Mouse (Mus musculus): ENCODE measurements around the gene Tcerg1l. TPM values are rescaled to one million over a fixed set of nuclear protein-coding genes. Genes with fewer than 3 reads are reported as not detected.

The Tcerg1l gene
- polyA plus RNA-seq, 1 experiment from 2014 or later: 1.9 TPM

GRCm38 (mm10) chr7:138196139-138196538 lies 201.4 kb downstream of the Tcerg1l start:
- no peak overlapping the region for H3K27ac ChIP-seq (replicated peaks; ENCODE audit: low read depth, low read length)
- no peak overlapping the region for H3K4me3 ChIP-seq (ENCODE audit: low read depth, low read length)
- H3K9me3 ChIP-seq (ENCODE audit: control insufficient read depth, low read length): no peaks in the 10 kb centered on the region
- H3K9ac ChIP-seq (ENCODE audit: low read length): no peak overlapping the region
- 0 out of 2 replicates have a peak, but pooled peaks cover 5% of the 10 kb centered on the region for H3K4me1 ChIP-seq (ENCODE audit: control insufficient read depth, insufficient read depth, low read length)
- H3K36me3 ChIP-seq (ENCODE audit: control insufficient read depth, insufficient read depth, low read length): no peaks in the 10 kb centered on the region
- no peaks in the 10 kb centered on the region for H3K27me3 ChIP-seq (ENCODE audit: control insufficient read depth, insufficient read depth, low read length)
- WGBS: 86% methylated on average over 2 of the region's 2 CpGs
- H3K4me2 ChIP-seq (ENCODE audit: low read depth, severe bottlenecking): no peak overlapping the region
- DNase-seq (ENCODE audit: low spot score) (no peak), ATAC-seq (ENCODE audit: insufficient number of reproducible peaks, low FRiP score, low TSS enrichment, low read depth) (no peak)

GRCm38 (mm10) chr7:138184197-138184596 lies 213.3 kb downstream of the Tcerg1l start:
- H3K4me2 ChIP-seq (ENCODE audit: low read depth, severe bottlenecking): no peak overlapping the region
- H3K9me3 ChIP-seq (ENCODE audit: control insufficient read depth, low read length): no peaks in the 10 kb centered on the region
- ATAC-seq (ENCODE audit: insufficient number of reproducible peaks, low FRiP score, low TSS enrichment, low read depth) (no peak), DNase-seq (ENCODE audit: low spot score) (no peak)
- H3K27me3 ChIP-seq (ENCODE audit: control insufficient read depth, insufficient read depth, low read length): no peaks in the 10 kb centered on the region
- H3K27ac ChIP-seq (replicated peaks; ENCODE audit: low read depth, low read length): no peak overlapping the region
- 92% methylated on average over 5 of the region's 5 CpGs for WGBS
- H3K4me1 ChIP-seq (ENCODE audit: control insufficient read depth, insufficient read depth, low read length): no peaks in the 10 kb centered on the region
- no peak overlapping the region for H3K4me3 ChIP-seq (ENCODE audit: low read depth, low read length)
- no peaks in the 10 kb centered on the region for H3K36me3 ChIP-seq (ENCODE audit: control insufficient read depth, insufficient read depth, low read length)
- no peak overlapping the region for H3K9ac ChIP-seq (ENCODE audit: low read length)

DNA sequence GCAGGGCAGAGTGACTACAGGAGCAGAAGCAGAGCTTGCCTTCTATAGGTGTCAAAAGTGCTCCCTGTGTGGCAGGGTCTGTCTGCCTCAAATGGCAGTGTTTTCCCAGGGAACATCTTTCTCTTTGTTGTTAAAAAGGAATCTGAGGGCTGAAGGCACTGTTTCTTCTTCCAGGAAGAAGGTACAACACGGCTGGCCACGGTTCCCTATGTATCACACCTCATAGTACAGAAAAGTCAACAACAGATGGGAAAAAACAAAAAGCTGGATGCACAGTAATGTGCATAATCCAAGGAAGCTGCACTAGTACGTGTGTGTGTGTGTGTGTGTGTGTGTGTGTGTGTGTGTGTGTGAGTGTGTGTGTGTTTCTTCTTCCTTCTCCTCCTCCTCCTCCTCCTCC lies 215.3 kb downstream of the Tcerg1l start:
- no peak for DNase-seq (ENCODE audit: low spot score)
- Histone ChIP-seq H3K36me3 (ENCODE audit: control insufficient read depth, insufficient read depth, low read length) (no peaks in the 10 kb centered on the region), H3K9ac (ENCODE audit: low read length) (no peak overlapping the region), H3K4me3 (ENCODE audit: low read depth, low read length) (no peak overlapping the region), H3K4me1 (ENCODE audit: control insufficient read depth, insufficient read depth, low read length) (no peaks in the 10 kb centered on the region), H3K27ac (replicated peaks; ENCODE audit: low read depth, low read length) (no peak overlapping the region), H3K9me3 (ENCODE audit: control insufficient read depth, low read length) (no peaks in the 10 kb centered on the region), H3K4me2 (ENCODE audit: low read depth, severe bottlenecking) (no peak overlapping the region), H3K27me3 (ENCODE audit: control insufficient read depth, insufficient read depth, low read length) (no peaks in the 10 kb centered on the region)
- ATAC-seq (ENCODE audit: insufficient number of reproducible peaks, low FRiP score, low TSS enrichment, low read depth): no peak
- WGBS: 76% methylated on average over 3 of the region's 3 CpGs

DNA sequence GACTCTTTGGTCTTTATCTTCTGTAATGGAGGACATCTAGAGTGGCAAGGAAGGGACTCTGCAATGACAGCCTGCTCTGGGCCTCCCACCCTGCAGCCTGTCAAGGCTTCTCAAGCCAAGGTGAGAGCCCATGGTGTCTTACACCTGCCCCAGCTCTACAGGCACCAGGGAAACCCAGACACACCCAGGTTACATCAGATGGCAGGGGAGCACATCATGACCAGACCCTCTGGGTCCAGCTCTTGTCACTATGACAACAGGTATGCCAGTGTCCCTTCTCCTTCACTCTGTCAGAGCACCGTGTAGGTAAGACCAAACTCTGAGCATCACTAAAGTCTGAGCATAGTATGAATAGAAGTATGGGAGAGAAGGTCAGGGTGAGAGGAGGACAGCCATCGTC lies 218.9 kb downstream of the Tcerg1l start:
- Histone ChIP-seq H3K4me2 (ENCODE audit: low read depth, severe bottlenecking) (no peak overlapping the region), H3K9me3 (ENCODE audit: control insufficient read depth, low read length) (no peaks in the 10 kb centered on the region), H3K36me3 (ENCODE audit: control insufficient read depth, insufficient read depth, low read length) (no peaks in the 10 kb centered on the region), H3K27me3 (ENCODE audit: control insufficient read depth, insufficient read depth, low read length) (no peaks in the 10 kb centered on the region), H3K27ac (replicated peaks; ENCODE audit: low read depth, low read length) (no peak overlapping the region), H3K4me3 (ENCODE audit: low read depth, low read length) (no peak overlapping the region), H3K4me1 (ENCODE audit: control insufficient read depth, insufficient read depth, low read length) (no peaks in the 10 kb centered on the region), H3K9ac (ENCODE audit: low read length) (no peak overlapping the region)
- WGBS: 93% methylated on average over 2 of the region's 2 CpGs
- ATAC-seq (ENCODE audit: insufficient number of reproducible peaks, low FRiP score, low TSS enrichment, low read depth) (no peak), DNase-seq (ENCODE audit: low spot score) (no peak)

DNA sequence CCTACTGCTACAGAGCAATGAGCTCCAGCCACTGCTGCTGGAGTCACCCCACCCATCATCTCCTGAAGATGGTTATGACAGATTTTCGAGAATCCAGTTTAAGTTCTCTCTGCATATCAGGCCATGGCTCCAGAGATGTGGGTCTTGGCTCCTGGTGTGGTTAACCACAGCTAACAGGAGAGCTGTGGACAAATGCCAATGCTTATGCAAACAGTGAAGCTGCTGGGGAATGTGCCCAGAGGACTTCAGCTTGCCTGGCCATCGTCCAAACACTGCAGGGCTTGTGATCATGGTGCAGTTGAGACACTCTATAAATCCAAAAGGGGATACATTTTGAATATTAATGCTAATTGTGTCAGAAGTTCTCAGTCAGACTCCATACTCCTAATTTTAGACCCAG lies 221.5 kb downstream of the Tcerg1l start:
- no peaks in the 10 kb centered on the region for H3K4me1 ChIP-seq (ENCODE audit: control insufficient read depth, insufficient read depth, low read length)
- H3K9me3 ChIP-seq (ENCODE audit: control insufficient read depth, low read length): no peaks in the 10 kb centered on the region
- no peak for DNase-seq (ENCODE audit: low spot score)
- no peak overlapping the region for H3K9ac ChIP-seq (ENCODE audit: low read length)
- H3K36me3 ChIP-seq (ENCODE audit: control insufficient read depth, insufficient read depth, low read length): no peaks in the 10 kb centered on the region
- no peak for ATAC-seq (ENCODE audit: insufficient number of reproducible peaks, low FRiP score, low TSS enrichment, low read depth)
- H3K27ac ChIP-seq (replicated peaks; ENCODE audit: low read depth, low read length): no peak overlapping the region
- H3K4me3 ChIP-seq (ENCODE audit: low read depth, low read length): no peak overlapping the region
- 61% methylated on average over 2 of the region's 2 CpGs for WGBS
- H3K4me2 ChIP-seq (ENCODE audit: low read depth, severe bottlenecking): no peak overlapping the region
- H3K27me3 ChIP-seq (ENCODE audit: control insufficient read depth, insufficient read depth, low read length): no peaks in the 10 kb centered on the region

DNA sequence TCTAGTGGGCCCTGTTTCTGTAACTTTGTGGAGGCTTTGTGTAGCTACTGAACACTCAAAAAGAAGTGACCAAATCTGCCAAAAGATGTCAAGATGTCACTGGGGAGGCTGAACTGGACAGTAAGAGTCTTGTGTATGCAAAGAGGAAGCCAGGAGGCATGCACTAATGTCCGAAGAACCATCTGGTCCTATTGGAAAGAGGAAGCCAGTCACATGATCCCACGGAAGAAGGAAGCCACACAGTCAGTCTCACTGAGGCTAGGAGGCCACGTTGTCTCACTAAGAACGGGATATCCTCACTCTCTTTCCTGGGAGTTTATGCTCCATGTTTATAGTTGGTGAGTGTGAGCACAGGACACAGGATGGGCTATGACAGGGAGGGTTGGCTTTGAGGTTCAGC lies 227.1 kb downstream of the Tcerg1l start:
- Histone ChIP-seq H3K4me3 (ENCODE audit: low read depth, low read length) (no peak overlapping the region), H3K36me3 (ENCODE audit: control insufficient read depth, insufficient read depth, low read length) (no peaks in the 10 kb centered on the region), H3K4me1 (ENCODE audit: control insufficient read depth, insufficient read depth, low read length) (no peaks in the 10 kb centered on the region), H3K4me2 (ENCODE audit: low read depth, severe bottlenecking) (no peak overlapping the region), H3K27ac (replicated peaks; ENCODE audit: low read depth, low read length) (no peak overlapping the region), H3K9me3 (ENCODE audit: control insufficient read depth, low read length) (no peaks in the 10 kb centered on the region), H3K9ac (ENCODE audit: low read length) (no peak overlapping the region), H3K27me3 (ENCODE audit: control insufficient read depth, insufficient read depth, low read length) (no peaks in the 10 kb centered on the region)
- DNase-seq (ENCODE audit: low spot score) (no peak), ATAC-seq (ENCODE audit: insufficient number of reproducible peaks, low FRiP score, low TSS enrichment, low read depth) (no peak)
- WGBS: 88% methylated on average over 4 of the region's 4 CpGs

Measured in limb, embryonic 11.5 days (tissue).